Mouse (Mus musculus) testis, adult 2 months (tissue): ENCODE data around the gene Srsf5. TPM values are rescaled to one million over a fixed set of nuclear protein-coding genes. Genes with fewer than 3 reads are reported as not detected.
A peak's percentile ranks its signal among the peaks of the same experiment; 100 is the strongest.
"Not testable (repeated sequence)": the region's sequence is repeated elsewhere in the genome, so short reads cannot be mapped to it uniquely, and the experiment has no call there.

Experiments used
- H3K27ac ChIP-seq: fragments of 200-500 bp; 2 replicates; pipeline ENCODE4 v1.5.1; 2012; ENCODE audit warnings: low read depth, low read length; ENCODE audit not compliant: control insufficient read depth, insufficient read depth
- H3K27me3 ChIP-seq: fragments of 200-500 bp; 2 replicates; pipeline ENCODE4 v1.6.1; 2012; ENCODE audit warnings: mild to moderate bottlenecking, low read length, moderate library complexity; ENCODE audit not compliant: control insufficient read depth, insufficient read depth
- H3K36me3 ChIP-seq: fragments of 200-500 bp; 2 replicates; pipeline ENCODE4 v1.6.1; 2012; ENCODE audit warnings: mild to moderate bottlenecking, low read length; ENCODE audit not compliant: control insufficient read depth, insufficient read depth
- H3K4me1 ChIP-seq: fragments of 200-500 bp; 2 replicates; pipeline ENCODE4 v1.6.1; 2012; ENCODE audit warnings: low read length; ENCODE audit not compliant: control insufficient read depth, insufficient read depth
- H3K4me3 ChIP-seq: fragments of 200-500 bp; 2 replicates; pipeline ENCODE4 v1.5.1; 2012; ENCODE audit warnings: low read depth, mild to moderate bottlenecking, low read length, moderate library complexity, mixed read lengths; ENCODE audit not compliant: control insufficient read depth
- CTCF ChIP-seq: fragments of 200-500 bp; IDR thresholded peaks from 2 replicates; pipeline ENCODE4 v1.5.1; 2012; ENCODE audit warnings: low read depth, mild to moderate bottlenecking, inconsistent platforms, low read length, moderate library complexity; ENCODE audit not compliant: control insufficient read depth, insufficient read depth, insufficient replicate concordance
- POLR2A ChIP-seq: fragments of 200-500 bp; IDR thresholded peaks from 2 replicates; pipeline ENCODE4 v1.6.1; 2012; ENCODE audit warnings: low read depth, mild to moderate bottlenecking, inconsistent platforms, low read length, moderate library complexity; ENCODE audit not compliant: control insufficient read depth
- polyA plus RNA-seq: library from polyadenylated mRNA; depleted of rRNA; stranded (reverse); fragments of >200 nt; gene quantifications from 2 replicates; pipeline ENCODE4 v1.2.3, GENCODE M21; 2012

Gene Srsf5
- polyA plus RNA-seq, 1 experiment = 264 TPM

DNA sequence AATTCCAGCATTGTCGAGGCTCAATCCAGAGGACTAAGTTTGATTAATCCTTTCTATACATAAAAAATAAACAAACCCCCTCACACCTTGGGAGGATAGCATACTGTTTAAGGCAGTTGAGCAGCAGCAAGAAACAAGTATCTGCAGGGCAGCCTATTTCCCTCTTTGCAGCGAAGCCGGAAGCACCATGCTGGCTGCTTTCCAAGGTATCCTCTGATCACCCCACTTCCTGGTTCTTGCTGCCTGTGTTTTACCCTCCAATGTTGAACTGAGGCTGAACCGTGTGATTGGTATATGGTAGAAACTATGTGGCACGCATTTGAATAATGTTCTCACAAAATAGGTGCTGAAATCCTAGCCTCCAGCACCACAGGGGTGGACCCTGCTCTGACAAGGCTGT lies 6.7 kb upstream of the Srsf5 start:
- Histone ChIP-seq H3K4me3 (no peak overlapping the region), H3K27me3 (no peaks in the 10 kb centered on the region), H3K27ac (no peak overlapping the region), H3K4me1 (no peaks in the 10 kb centered on the region), H3K36me3 (no peaks in the 10 kb centered on the region)
- TF ChIP-seq CTCF (no peak), POLR2A (no peak)

- Histone ChIP-seq H3K27me3 (no peaks in the 10 kb centered on the region), H3K27ac (no peak overlapping the region), H3K36me3 (no peaks in the 10 kb centered on the region), H3K4me1 (no peaks in the 10 kb centered on the region), H3K4me3 (no peak overlapping the region)
- TF ChIP-seq POLR2A (no peak), CTCF (no peak)
These were observed 6.1 kb upstream of the Srsf5 start for GRCm38 (mm10) chr12:80939165-80939564.

GRCm38 (mm10) chr12:80941886-80942285 lies 3.4 kb upstream of the Srsf5 start:
- Histone ChIP-seq H3K27me3 (no peaks in the 10 kb centered on the region), H3K36me3 (no peaks in the 10 kb centered on the region), H3K27ac (peak overlapping the region; percentile 18), H3K4me3 (peak overlapping the region; percentile 26; the same call in 1 of the 2 replicates), H3K4me1 (no peaks in the 10 kb centered on the region)
- TF ChIP-seq CTCF = no peak
- no peak for TF ChIP-seq POLR2A

DNA sequence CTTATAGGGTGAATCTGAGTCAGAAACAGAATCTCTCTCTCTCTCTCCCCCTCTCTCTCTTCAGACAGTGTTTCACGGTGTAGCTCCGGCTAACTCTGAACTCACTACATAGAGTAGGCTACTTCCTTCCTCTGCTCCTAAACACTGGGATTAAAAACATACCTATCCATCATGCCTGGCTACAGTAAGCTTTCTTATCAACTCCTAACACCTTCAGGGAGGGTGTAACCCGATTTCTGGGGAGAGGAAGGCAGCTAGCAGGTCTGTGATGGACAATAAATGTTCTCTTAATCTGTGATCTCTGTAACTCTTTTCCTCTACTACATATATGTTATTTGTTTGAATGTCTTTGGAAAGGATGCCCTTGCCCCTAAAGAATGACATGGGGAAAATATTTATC lies 1.9 kb upstream of the Srsf5 start:
- Histone ChIP-seq H3K27ac (no peak overlapping the region), H3K36me3 (peaks cover 10% of the 10 kb centered on the region), H3K27me3 (no peaks in the 10 kb centered on the region), H3K4me3 (peak overlapping the region; percentile 28; the same call in 1 of the 2 replicates), H3K4me1 (no peaks in the 10 kb centered on the region)
- TF ChIP-seq CTCF (no peak), POLR2A (no peak)

DNA sequence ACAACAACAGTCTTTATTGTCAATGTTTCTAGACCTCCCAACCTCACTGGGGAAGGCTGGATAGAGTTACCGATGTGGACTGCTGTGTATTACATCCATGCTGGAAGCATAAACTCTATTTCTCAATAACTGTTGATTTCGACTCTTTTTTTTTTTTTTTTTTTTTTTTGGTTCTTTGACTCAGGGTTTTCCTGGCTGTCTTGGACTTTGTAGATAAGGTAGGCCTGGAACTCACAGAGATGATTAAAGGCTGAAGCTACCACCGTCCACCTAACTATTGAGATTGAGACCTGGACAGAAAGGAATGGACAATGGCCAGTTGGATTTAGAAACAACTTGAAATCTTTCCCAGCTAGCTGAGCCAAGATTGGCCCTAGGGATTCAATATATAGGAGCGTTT lies 1.1 kb upstream of the Srsf5 start:
- Histone ChIP-seq H3K27ac (no peak overlapping the region), H3K36me3 (peaks cover 10% of the 10 kb centered on the region), H3K27me3 (no peaks in the 10 kb centered on the region), H3K4me1 (no peaks in the 10 kb centered on the region), H3K4me3 (peak overlapping the region; percentile 60; the same call in 1 of the 2 replicates)
- TF ChIP-seq CTCF (no peak), POLR2A (no peak)

DNA sequence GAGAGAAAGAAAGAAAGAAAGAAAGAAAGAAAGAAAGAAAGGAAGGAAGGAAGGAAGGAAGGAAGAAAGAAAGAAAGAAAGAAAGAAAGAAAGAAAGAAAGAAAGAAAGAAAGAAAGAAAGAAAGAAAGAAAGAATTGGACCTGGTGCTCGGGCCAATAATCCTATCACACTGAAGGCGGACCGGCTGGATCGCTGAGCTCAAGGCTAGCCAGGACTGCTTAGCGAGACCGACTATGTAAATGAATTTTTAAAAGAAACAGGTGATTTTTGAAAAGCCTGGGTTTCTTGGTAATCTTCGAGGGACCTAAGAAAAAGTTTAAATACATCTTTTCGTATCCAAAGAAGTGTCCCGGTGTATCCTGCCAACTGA lies 356 bp upstream of the Srsf5 start:
- H3K4me3 ChIP-seq = peak overlapping the region; percentile 98
- H3K27me3 ChIP-seq, H3K4me1 ChIP-seq, H3K36me3 ChIP-seq: not testable (repeated sequence)
- H3K27ac ChIP-seq = peak overlapping the region; percentile 99

GRCm38 (mm10) chr12:80945996-80946355 lies 672 bp downstream of the Srsf5 start:
- Histone ChIP-seq H3K27me3 (no peaks in the 10 kb centered on the region), H3K27ac (peak overlapping the region; percentile 99), H3K36me3 (peaks cover 10% of the 10 kb centered on the region), H3K4me1 (no peaks in the 10 kb centered on the region), H3K4me3 (peak overlapping the region; percentile 98)
- TF ChIP-seq POLR2A = peak; percentile 85; the same call in 1 of the 2 replicates
- TF ChIP-seq CTCF = no peak

GRCm38 (mm10) chr12:80948202-80948601 lies 2.9 kb downstream of the Srsf5 start:
- TF ChIP-seq CTCF (no peak), POLR2A (no peak)
- H3K27ac ChIP-seq = peak overlapping the region; percentile 39; the same call in 1 of the 2 replicates
- no peaks in the 10 kb centered on the region for H3K27me3 ChIP-seq
- H3K36me3 ChIP-seq = peaks cover 10% of the 10 kb centered on the region
- peak overlapping the region; percentile 85 for H3K4me3 ChIP-seq
- no peaks in the 10 kb centered on the region for H3K4me1 ChIP-seq

- not testable (repeated sequence) for H3K27me3 ChIP-seq, H3K36me3 ChIP-seq, H3K4me1 ChIP-seq, H3K27ac ChIP-seq
- H3K4me3 ChIP-seq = peak overlapping the region; percentile 6; the same call in 1 of the 2 replicates
These were observed 4.3 kb downstream of the Srsf5 start for GRCm38 (mm10) chr12:80949603-80950002.
